Mouse (Mus musculus) hematopoietic multipotent progenitor cell, adult 10-12 weeks (in vitro differentiated cells): ENCODE results near the gene Gm21293. TPM values are rescaled to one million over a fixed set of nuclear protein-coding genes. Genes with fewer than 3 reads are reported as not detected.

Source experiments
- polyA plus RNA-seq: library from polyadenylated mRNA; stranded (reverse); fragments of >175 nt; gene quantifications from 2 replicates; pipeline ENCODE4 v1.2.3, GENCODE M21; 2012; ENCODE audit warnings: low replicate concordance

The Gm21293 gene
- not detected in 2 replicates for polyA plus RNA-seq

GRCm38 (mm10) chr10:104142687-104143086, at the start of gene Gm21293:
Gene Gm21293 (plus strand): TSS chr10:104142987.

GRCm38 (mm10) chr10:104151197-104151596, 8.4 kb downstream of the Gm21293 start, which contains the start of gene Gm6763:
Gene Gm6763 (plus strand): TSS chr10:104151497.

GRCm38 (mm10) chr10:104159706-104160105, 16.9 kb downstream of the Gm21293 start, which contains the start of gene Gm8764:
Gene Gm8764 (plus strand): TSS chr10:104160006.

GRCm38 (mm10) chr10:104168215-104168614, 25.4 kb downstream of the Gm21293 start, which contains the start of gene Gm21304:
Gene Gm21304 (plus strand): TSS chr10:104168515.

GRCm38 (mm10) chr10:104176724-104177123, 33.9 kb downstream of the Gm21293 start, which contains the start of gene Gm21312:
Gene Gm21312 (plus strand): TSS chr10:104177024.

GRCm38 (mm10) chr10:104185233-104185632, 42.4 kb downstream of the Gm21293 start, which contains the start of gene Gm20765:
Gene Gm20765 (plus strand): TSS chr10:104185533.

GRCm38 (mm10) chr10:104193742-104194141, 51.0 kb downstream of the Gm21293 start, which contains the start of gene Gm4340:
Gene Gm4340 (plus strand): TSS chr10:104194042.

Other genes with a start within 250 kb of the Gm21293 start
- gene Gm6763, start 8.5 kb downstream of the Gm21293 start, polyA plus RNA-seq = not detected in 2 replicates
- gene Gm8764, start 17.0 kb downstream of the Gm21293 start, polyA plus RNA-seq = not detected in 2 replicates
- gene Gm21304, start 25.5 kb downstream of the Gm21293 start, polyA plus RNA-seq = not detected in 2 replicates
- gene Gm21312, start 34.0 kb downstream of the Gm21293 start, polyA plus RNA-seq = not detected in 2 replicates
- not detected in 2 replicates for gene Gm20765, start 42.5 kb downstream of the Gm21293 start, polyA plus RNA-seq
- not detected in 2 replicates for gene Gm4340, start 51.1 kb downstream of the Gm21293 start, polyA plus RNA-seq